Mouse (Mus musculus) testis, adult 2 months (tissue): ENCODE measurements around the gene Arhgef28.

Experiments
- CTCF ChIP-seq: fragments of 200-500 bp; IDR thresholded peaks from 2 replicates; pipeline ENCODE4 v1.5.1; 2012; ENCODE audit warnings: low read depth, mild to moderate bottlenecking, inconsistent platforms, low read length, moderate library complexity; ENCODE audit not compliant: control insufficient read depth, insufficient read depth, insufficient replicate concordance
- POLR2A ChIP-seq: fragments of 200-500 bp; IDR thresholded peaks from 2 replicates; pipeline ENCODE4 v1.6.1; 2012; ENCODE audit warnings: low read depth, mild to moderate bottlenecking, inconsistent platforms, low read length, moderate library complexity; ENCODE audit not compliant: control insufficient read depth

DNA sequence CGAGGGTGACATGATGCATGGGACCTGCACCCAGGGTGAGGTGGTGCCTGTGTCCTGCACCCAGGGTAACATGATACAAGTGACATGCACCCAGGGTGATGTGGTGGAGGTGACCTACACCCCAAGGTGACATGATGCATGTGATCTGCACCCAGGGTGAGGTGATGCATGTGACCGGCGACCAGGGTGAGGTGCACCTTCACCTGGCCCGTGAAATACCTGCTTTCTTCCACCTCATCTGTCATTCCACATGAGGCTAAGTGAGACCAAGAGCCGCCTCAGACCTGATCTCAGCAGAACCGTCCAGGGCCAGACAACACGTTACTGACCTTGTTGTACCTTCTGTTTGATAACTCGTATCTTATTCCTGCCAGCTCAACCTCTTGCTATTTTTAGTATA, 53.5 kb downstream of the Arhgef28 start:
- TF ChIP-seq CTCF (no peak), POLR2A (no peak)
